Mouse (Mus musculus) intestine, embryonic 16.5 days (tissue): Measurements from ENCODE around the gene Ipo5. TPM values are rescaled to one million over a fixed set of nuclear protein-coding genes. Genes with fewer than 3 reads are reported as not detected.

Source experiments
- ATAC-seq: fragments of 200-750 bp; cut with Nextera tagmentation; 2 replicates; pipeline ENCODE4 v1.8.0; 2017; ENCODE audit warnings: moderate TSS enrichment, moderate library complexity
- H3K27ac ChIP-seq: fragments of 300-500 bp; sonication (generic); 2 replicates; pipeline ENCODE4 v1.5.1; 2014; ENCODE audit warnings: mild to moderate bottlenecking, low read length
- H3K27me3 ChIP-seq: fragments of 300-500 bp; sonication (generic); replicated peaks from 2 replicates; pipeline ENCODE4 v1.6.1; 2014; ENCODE audit warnings: low read length, control low read depth, mixed read lengths; ENCODE audit not compliant: control insufficient read depth, insufficient read depth
- H3K36me3 ChIP-seq: fragments of 300-500 bp; sonication (generic); 2 replicates; pipeline ENCODE4 v1.6.1; 2014; ENCODE audit warnings: low read length, control low read depth; ENCODE audit not compliant: control insufficient read depth, insufficient read depth
- H3K4me1 ChIP-seq: fragments of 300-500 bp; sonication (generic); 2 replicates; pipeline ENCODE4 v1.6.1; 2014; ENCODE audit warnings: low read length, control low read depth, mixed read lengths; ENCODE audit not compliant: control insufficient read depth, insufficient read depth
- H3K4me2 ChIP-seq: fragments of 300-500 bp; sonication (generic); 2 replicates; pipeline ENCODE4 v1.6.1; 2014; ENCODE audit warnings: low read depth, low read length, control low read depth
- H3K4me3 ChIP-seq: fragments of 300-500 bp; sonication (generic); 2 replicates; pipeline ENCODE4 v1.5.1; 2014; ENCODE audit warnings: mild to moderate bottlenecking, low read length
- H3K9ac ChIP-seq: fragments of 300-500 bp; sonication (generic); 2 replicates; pipeline ENCODE4 v1.6.1; 2014; ENCODE audit warnings: low read depth, low read length
- H3K9me3 ChIP-seq: fragments of 300-500 bp; sonication (generic); 2 replicates; pipeline ENCODE4 v1.6.1; 2016; ENCODE audit warnings: low read length, control low read depth; ENCODE audit not compliant: control insufficient read depth
- WGBS: fragments of 180-500 bp; shearing (Covaris S2); extraction: QIAGEN DNeasy Blood & Tissue Kit; methylation state at CpG from one replicate; pipeline ENCODE4 v1.1.7; 2014; 5-methylcytosine and 5-hydroxymethylcytosine counted together
- polyA plus RNA-seq: library from polyadenylated mRNA; unstranded; fragments of >200 nt; fragmentation: Nextera tagmentation; extraction: Ambion mirVana; gene quantifications from 2 replicates; pipeline ENCODE4 v1.2.1, GENCODE M21; 2015

Gene Ipo5
- 63.5 and 67.7 TPM in 2 replicates for polyA plus RNA-seq

GRCm38 (mm10) chr14:120910733-120911324 lies at the start of gene Ipo5:
Gene Ipo5, plus strand, starts transcription at chr14:120911224.
- peak within 1 kb of the TSS; percentile 87 for H3K4me2 ChIP-seq
- peak; percentile 98 for ATAC-seq
- peak within 1 kb of the TSS; percentile 92 for H3K4me3 ChIP-seq
- no peaks in the 10 kb centered on the region for H3K9me3 ChIP-seq
- WGBS: under 1% methylated on average over 64 of the region's 83 CpGs
- H3K27me3 ChIP-seq: no peaks in the 10 kb centered on the region
- no peaks in the 10 kb centered on the region for H3K36me3 ChIP-seq
- peak within 1 kb of the TSS; percentile 85 for H3K9ac ChIP-seq
- peak within 1 kb of the TSS; percentile 94 for H3K27ac ChIP-seq
- peaks cover 12% of the 10 kb centered on the region; the same call in 1 of the 2 replicates for H3K4me1 ChIP-seq

GRCm38 (mm10) chr14:120863205-120863604 lies 47.8 kb upstream of the Ipo5 start:
- no peak overlapping the region for H3K4me3 ChIP-seq
- 87% methylated on average over 3 of the region's 3 CpGs for whole genome bisulfite sequencing
- no peak overlapping the region for H3K4me2 ChIP-seq
- no peak overlapping the region for H3K27ac ChIP-seq
- ATAC-seq: no peak
- no peaks in the 10 kb centered on the region for H3K36me3 ChIP-seq
- H3K9me3 ChIP-seq: peaks cover 15% of the 10 kb centered on the region; the same call in 1 of the 2 replicates
- no peak overlapping the region for H3K9ac ChIP-seq
- H3K27me3 ChIP-seq: no peaks in the 10 kb centered on the region
- H3K4me1 ChIP-seq: no peaks in the 10 kb centered on the region

GRCm38 (mm10) chr14:120864896-120865295 lies 46.1 kb upstream of the Ipo5 start:
- Histone ChIP-seq H3K9ac (no peak overlapping the region), H3K27ac (no peak overlapping the region), H3K4me1 (no peaks in the 10 kb centered on the region), H3K4me3 (no peak overlapping the region), H3K27me3 (no peaks in the 10 kb centered on the region), H3K9me3 (0 out of 2 replicates have a peak, but pooled peaks cover 3% of the 10 kb centered on the region), H3K36me3 (no peaks in the 10 kb centered on the region), H3K4me2 (no peak overlapping the region)
- no peak for ATAC-seq
- 85% methylated on average over 4 of the region's 4 CpGs for WGBS

GRCm38 (mm10) chr14:120866573-120866972 lies 44.5 kb upstream of the Ipo5 start:
- Histone ChIP-seq H3K27ac (no peak overlapping the region), H3K36me3 (no peaks in the 10 kb centered on the region), H3K9ac (no peak overlapping the region), H3K4me2 (no peak overlapping the region), H3K4me1 (no peaks in the 10 kb centered on the region), H3K27me3 (no peaks in the 10 kb centered on the region), H3K9me3 (0 out of 2 replicates have a peak, but pooled peaks cover 3% of the 10 kb centered on the region), H3K4me3 (no peak overlapping the region)
- ATAC-seq: no peak
- WGBS: 95% methylated on average over 8 of the region's 8 CpGs

DNA sequence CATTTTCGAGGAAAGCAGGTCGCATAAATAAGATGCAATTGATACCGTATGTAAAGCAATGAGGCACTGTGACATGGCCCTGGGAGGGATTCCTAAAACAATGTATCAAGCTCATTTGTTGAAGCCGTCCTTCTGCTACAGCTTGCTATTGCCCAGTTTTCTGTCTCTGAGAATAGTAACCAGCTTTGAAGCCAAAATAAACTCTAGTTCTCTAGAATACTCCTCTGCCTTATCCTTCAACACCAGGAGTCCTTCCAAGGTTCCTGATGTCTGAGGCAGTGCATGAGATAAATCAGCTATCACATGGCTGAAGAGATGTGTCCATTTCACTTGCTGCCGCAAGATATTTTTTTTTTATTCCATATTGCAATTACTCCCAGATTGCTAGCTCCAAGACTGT lies 43.9 kb upstream of the Ipo5 start:
- Histone ChIP-seq H3K36me3 (no peaks in the 10 kb centered on the region), H3K27ac (no peak overlapping the region), H3K4me2 (no peak overlapping the region), H3K9me3 (0 out of 2 replicates have a peak, but pooled peaks cover 3% of the 10 kb centered on the region), H3K4me1 (no peaks in the 10 kb centered on the region), H3K4me3 (no peak overlapping the region), H3K9ac (no peak overlapping the region), H3K27me3 (no peaks in the 10 kb centered on the region)
- 91% methylated on average over 5 of the region's 5 CpGs for WGBS
- ATAC-seq: no peak

GRCm38 (mm10) chr14:120868494-120868893 lies 42.5 kb upstream of the Ipo5 start:
- Histone ChIP-seq H3K9ac (no peak overlapping the region), H3K4me3 (no peak overlapping the region), H3K4me1 (no peaks in the 10 kb centered on the region), H3K36me3 (no peaks in the 10 kb centered on the region), H3K27me3 (no peaks in the 10 kb centered on the region), H3K4me2 (no peak overlapping the region), H3K27ac (no peak overlapping the region), H3K9me3 (0 out of 2 replicates have a peak, but pooled peaks cover 3% of the 10 kb centered on the region)
- 50% methylated on average over 8 of the region's 8 CpGs for WGBS
- peak; percentile 52; the same call in 1 of the 2 replicates for ATAC-seq

DNA sequence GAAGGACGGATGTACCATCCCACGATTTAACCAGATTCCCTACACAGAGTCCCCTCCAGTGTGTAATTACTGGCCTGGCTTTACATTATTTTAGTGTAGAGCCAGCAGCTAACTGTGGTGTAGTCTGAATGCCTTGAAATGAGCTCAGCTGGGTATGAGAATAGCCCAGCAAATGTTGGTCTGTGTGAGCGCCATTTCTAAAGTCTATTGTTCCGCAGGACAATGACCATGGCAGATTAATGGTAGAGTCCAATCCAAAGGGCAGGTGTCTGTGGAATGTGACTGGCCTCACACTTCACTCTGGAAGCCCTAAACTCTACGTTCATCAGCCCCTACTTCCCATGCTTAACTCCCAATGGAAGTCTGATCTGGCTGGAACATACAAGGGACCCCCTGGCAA lies 40.3 kb upstream of the Ipo5 start:
- 77% methylated on average over 5 of the region's 5 CpGs for WGBS
- no peaks in the 10 kb centered on the region for H3K27me3 ChIP-seq
- no peak for ATAC-seq

GRCm38 (mm10) chr14:120874397-120874796 lies 36.6 kb upstream of the Ipo5 start:
- no peak overlapping the region for H3K4me3 ChIP-seq
- WGBS: 88% methylated on average over 7 of the region's 7 CpGs
- H3K9ac ChIP-seq: no peak overlapping the region
- no peak overlapping the region for H3K27ac ChIP-seq
- no peaks in the 10 kb centered on the region for H3K36me3 ChIP-seq
- H3K4me2 ChIP-seq: no peak overlapping the region
- no peaks in the 10 kb centered on the region for H3K27me3 ChIP-seq
- no peaks in the 10 kb centered on the region for H3K9me3 ChIP-seq
- no peaks in the 10 kb centered on the region for H3K4me1 ChIP-seq
- no peak for ATAC-seq

More for the DNA sequence above, 40.3 kb upstream of the Ipo5 start:
- Histone ChIP-seq H3K4me3 (no peak overlapping the region), H3K27ac (no peak overlapping the region), H3K9me3 (0 out of 2 replicates have a peak, but pooled peaks cover 3% of the 10 kb centered on the region), H3K4me2 (no peak overlapping the region), H3K9ac (no peak overlapping the region), H3K36me3 (no peaks in the 10 kb centered on the region), H3K4me1 (no peaks in the 10 kb centered on the region)

GRCm38 (mm10) chr14:120875144-120875543 lies 35.9 kb upstream of the Ipo5 start:
- Histone ChIP-seq H3K9me3 (no peaks in the 10 kb centered on the region), H3K27ac (no peak overlapping the region), H3K4me3 (no peak overlapping the region), H3K36me3 (no peaks in the 10 kb centered on the region), H3K9ac (no peak overlapping the region), H3K27me3 (no peaks in the 10 kb centered on the region), H3K4me2 (no peak overlapping the region), H3K4me1 (no peaks in the 10 kb centered on the region)
- 0 out of 2 replicates have a peak, but pooled peaks have one; percentile 40 for ATAC-seq
- WGBS: 66% methylated on average over 9 of the region's 9 CpGs
